Mouse (Mus musculus) retina, embryonic 14.5 days (tissue): ENCODE results near the gene Tnr.

Experiments used
- DNase-seq: peaks from one replicate; pipeline ENCODE4 v3.0.0-alpha.2; 2015; ENCODE audit warnings: low spot score

The Tnr gene

DNA sequence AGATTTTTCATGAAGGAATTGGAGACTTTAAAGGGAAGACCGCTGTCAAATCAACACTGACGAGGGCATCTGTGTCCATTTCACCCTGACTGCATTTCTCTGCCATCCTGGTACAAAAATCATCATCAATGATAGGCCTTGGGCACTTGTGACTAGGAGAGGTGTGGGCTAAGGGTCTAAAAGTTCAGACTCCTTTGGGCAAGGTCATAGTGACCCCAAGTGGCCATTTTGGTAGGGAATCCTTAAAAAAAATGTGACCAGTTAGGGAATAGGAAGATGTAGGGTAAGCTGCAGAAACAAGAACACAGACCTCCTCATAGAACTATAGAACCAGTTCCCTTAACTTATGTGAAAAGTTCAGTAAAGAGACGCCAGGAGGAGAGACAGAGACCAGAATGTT lies 355.1 kb downstream of the Tnr start:
- peak; percentile 68 for DNase-seq

DNA sequence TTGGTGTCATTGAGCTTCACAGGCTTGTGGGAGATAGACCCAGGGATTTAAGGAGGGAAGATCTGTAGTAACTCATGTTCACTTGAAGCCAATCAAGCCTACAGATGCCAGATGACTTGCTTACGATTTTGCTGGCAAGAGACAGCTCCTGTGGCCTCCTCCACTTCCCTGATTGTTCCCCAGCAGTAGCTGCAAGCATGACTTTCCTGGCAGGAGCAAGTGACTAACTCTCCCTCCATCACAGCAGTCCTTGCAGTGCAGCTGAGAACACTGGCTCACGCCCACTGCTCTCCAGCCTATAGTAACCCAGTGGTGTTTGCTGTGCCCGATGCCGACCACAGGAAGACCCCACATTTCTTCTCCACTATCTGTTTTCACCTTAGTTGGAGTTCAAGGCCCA lies 356.3 kb downstream of the Tnr start:
- DNase-seq, result no peak

DNA sequence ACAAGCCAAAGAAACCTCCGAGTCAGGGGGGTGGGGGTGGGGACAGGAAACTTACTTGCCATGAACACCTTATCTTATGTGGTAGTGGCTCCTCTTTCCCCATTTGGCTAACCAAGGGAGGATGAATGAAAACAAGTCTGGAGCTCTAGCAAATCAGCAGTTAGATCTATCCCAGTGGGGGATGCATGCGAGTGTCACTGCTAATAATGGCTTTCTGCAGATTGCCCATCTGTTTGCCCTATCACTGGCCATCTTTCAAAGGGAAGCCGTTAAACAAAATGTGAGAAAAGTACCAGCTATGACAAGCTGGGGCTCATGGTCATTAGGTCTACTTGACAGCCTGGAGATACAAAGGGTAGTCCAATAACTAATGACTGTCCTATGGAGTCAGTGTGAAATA lies 361.9 kb downstream of the Tnr start:
- no peak for DNase-seq

DNA sequence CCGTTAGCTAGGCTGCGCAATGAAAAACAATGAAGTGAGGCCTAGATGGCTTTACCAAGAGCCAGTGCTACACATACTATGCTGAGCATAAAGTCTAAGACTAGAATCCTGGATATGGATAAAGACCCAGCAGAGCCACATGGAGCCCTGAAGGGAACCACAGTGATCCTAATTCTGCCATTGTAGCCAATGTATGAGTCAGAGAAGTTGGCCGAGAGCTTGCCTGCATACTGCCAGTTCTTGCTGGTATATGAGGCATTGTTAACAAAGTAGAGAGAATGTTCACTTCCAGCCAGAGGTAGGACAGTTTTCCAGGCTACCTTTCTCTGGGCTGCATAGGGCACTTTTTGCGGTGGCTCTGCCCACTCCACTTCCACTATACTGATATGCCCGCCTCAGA lies 365.0 kb downstream of the Tnr start:
- no peak for DNase-seq

DNA sequence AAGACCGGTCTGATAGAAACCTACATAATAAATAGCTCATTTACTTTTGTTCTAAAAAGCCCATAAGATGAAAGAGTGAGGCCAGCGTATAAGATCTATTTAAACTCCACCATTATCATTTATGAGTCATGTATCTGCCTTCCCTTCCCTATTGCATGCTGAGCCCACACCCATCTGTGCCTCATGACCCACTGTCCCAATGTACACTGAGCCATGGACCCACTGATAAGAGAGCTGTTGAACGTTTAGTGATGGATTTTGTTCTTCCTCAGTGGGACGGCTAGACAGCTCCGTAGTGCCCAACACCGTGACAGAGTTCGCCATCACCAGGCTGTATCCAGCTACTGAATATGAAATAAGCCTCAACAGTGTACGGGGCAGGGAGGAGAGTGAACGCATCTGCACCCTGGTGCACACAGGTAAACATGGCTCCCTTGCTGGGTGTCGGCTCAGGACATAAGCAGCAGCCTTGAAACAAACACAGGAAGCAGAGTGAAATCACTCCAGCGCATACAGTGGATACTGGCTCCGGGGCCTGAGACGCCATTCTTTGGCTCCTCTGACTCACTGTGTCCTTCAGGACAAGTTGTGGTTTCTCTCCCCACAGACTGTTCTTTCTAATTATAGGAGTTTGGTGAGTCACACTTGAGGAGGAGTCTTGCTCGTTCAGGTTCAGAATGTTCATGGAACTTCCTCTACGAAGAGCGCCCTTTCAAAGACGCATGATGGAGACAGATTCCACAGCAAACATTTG lies 365.6 kb downstream of the Tnr start:
- no peak for DNase-seq

DNA sequence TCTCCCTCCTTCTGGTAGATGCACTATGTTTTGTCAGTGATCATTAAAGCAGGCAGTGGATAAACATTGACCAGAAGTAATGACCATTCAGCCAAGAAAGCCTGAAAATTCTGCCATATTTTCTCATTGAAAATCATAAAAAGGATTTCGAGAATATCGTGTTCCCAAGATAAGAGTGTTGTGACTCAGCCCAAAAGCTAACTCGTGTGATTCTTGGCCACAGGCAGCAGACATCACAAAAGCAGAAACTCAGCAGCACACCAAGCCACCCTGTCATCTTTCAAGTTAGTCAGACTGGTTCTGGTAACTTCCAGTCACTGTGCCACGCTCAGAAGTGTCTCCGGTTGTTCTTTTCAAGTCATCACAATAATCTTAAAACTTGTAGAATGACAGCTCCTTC lies 367.0 kb downstream of the Tnr start:
- DNase-seq, result no peak

DNA sequence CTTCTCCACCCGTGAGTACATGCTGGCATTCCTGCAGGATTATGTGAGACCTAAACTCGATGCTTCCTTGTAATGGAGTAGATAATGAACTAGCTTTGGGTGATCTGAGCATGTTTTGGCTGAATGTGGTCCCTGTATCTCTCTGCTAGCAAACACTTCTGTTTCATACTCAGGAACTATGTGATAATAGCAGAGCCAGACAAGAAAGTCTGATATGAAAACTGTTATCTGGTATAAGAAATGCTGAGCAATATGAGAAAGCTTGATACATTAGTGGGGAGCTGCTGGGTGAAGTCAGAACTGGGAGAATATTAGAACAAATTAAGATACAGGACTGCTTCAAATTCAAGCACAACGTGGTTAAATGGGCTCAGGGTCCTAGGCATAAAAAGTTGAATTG lies 371.5 kb downstream of the Tnr start:
- DNase-seq, result no peak

DNA sequence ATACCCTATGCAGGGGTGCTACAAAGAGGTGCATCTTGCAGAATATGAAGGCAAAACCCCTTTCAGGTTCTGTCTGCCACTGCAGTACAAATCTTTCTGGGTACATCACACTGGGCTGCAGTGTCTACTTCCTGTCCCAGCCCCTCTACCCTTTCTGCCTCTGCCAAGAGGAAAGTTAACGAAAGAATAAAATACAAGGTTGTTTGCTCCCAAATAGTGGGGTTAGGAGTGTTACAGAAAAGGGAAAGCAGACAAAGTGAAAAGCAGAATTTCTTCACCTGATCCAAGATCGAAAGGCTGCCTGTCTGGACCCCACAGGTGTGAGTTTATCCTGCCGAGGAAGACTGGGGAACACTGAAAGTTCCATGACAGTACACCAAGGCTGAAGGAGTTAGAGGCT lies 376.4 kb downstream of the Tnr start:
- no peak for DNase-seq

DNA sequence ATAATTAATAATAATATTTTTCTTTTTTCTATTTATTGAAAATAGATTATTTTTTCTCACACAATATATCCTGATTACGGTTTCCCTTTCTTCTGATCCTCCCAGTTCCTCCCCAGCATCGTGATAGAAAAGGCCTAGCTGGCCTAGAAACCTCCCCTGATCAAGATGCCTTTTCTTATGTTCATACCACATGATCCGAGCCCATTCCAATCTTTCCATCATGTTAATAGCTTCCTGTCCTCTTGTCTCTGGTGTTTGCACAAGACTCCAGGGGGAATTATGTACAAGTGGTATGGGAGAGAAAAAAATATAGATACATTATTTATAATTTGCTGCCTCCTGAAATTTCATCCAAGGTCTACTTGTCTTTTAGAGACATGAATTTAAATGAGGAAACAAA lies 377.1 kb downstream of the Tnr start:
- no peak for DNase-seq

DNA sequence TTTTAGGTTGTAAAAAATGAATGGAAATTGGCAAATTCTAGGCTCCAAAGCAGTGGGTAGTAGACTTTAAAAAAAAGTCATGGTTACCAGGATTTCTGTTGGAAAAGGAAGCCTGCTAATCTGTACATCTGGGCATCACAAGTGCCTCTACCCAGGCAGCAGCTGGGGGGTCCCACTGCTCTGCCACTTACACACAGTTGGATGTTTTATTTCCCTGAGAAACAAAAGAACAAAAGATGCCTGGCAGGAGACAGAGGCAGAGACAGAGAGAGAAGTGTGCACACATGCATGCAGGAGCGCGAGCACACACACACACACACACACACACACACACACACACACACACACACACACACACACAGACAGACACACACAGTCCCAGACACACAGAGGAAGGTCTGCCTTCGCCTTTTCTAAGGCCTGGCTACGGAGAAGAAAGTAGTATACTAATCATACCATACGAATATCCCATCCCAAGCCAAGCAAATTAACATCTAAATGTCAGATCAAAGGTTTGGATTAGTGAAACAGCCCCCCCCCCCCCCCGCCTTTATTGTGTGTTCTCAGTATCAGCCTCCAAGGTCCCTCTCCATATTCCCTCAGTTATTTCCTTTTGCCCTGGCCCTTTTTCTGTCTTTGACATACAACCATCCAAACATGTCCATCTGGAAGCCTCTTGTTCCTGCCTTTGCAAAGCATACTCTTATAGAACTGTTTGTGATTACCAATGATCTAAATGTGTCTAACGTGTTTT lies 378.0 kb downstream of the Tnr start:
- no peak for DNase-seq

DNA sequence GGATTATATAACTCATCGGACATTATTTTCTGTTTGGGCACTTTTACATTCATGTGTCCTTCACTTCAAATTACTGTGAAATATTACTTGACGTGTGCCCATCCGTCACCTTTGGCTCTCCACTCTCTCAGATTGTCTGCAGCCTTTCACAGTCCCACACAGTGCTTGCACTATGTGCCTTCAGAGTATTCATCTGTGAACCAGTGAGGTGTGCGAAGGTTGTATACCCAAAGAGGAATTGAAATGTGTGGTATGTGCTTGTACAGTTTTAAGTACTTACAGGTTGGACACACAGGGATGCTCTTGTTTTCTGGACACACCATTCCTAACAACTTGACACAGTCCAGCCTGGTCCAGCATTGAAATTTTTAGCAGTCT lies 378.5 kb downstream of the Tnr start:
- DNase-seq, result no peak

DNA sequence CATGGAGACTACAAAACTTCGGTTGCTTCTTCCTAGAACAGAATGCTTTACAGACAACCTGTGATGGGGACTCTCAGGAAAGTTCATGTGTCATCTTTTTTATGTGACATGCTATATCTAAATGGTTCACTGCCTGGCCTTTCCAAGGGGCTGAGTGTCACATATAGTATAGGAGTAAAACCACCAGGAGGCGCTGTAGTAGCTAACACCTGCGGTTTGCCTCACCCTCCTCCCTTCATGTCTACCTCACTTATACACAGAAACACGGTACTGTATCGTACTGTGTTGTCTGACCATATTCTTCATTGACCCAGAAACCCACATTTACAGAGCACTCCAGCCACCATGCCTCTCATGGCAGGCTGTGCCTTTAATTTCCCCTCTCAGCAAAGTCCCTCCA lies 387.4 kb downstream of the Tnr start:
- peak; percentile 69 for DNase-seq

DNA sequence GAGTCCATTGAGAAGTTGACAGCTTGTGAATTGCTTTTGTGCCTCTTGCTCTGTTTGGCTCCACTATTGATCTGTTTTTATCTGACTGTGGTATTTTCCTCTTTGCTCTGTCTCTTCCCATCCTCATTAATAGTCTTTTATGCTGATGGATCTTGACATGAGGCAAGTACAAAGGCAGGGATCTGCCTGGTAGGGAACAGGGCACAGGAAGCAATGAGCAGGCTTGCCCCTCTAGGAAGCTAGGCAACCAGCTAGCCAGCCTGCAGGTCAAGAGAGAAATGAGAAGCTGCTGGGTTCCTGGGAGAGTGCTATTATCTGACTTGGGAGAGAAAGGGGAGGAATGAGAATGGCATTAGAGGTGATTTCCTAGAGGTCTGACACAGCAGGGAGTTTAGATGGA lies 391.2 kb downstream of the Tnr start:
- peak; percentile 44 for DNase-seq

DNA sequence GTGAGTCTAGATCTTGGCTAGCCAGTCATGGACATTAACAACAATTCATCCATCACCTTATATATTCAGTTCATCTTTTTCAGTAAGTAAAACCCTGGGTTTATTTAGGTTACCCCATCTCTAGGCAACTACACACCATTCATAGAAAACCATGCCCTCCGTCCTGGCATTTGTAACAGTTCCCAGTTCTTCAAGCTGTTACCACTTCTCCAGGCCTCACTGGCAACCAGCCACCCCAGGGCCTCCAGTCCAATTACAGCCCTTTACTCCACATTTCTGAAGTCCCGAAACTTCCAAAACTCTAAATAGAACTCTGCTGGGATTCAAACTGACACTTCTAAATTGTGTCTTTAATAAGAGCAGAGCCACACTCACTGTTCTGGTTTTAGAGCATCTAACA lies 397.0 kb downstream of the Tnr start:
- no peak for DNase-seq

DNA sequence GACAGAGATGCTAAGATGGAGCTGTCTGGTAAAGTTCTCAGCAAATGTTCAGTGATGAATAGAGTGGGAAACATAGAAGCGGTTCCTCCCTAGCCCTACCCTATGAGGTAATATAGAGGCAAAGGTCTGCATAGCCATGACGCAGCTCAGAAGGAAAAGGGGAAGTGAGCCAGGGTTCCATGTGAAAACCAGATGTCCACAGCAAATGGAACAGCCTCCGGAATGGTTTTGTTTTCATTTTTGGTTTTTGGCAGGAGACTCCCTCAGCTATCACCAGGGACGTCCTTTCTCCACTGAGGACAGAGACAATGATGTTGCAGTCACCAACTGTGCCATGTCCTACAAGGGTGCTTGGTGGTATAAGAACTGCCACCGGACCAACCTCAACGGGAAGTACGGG lies 399.4 kb downstream of the Tnr start:
- DNase-seq, result no peak

DNA sequence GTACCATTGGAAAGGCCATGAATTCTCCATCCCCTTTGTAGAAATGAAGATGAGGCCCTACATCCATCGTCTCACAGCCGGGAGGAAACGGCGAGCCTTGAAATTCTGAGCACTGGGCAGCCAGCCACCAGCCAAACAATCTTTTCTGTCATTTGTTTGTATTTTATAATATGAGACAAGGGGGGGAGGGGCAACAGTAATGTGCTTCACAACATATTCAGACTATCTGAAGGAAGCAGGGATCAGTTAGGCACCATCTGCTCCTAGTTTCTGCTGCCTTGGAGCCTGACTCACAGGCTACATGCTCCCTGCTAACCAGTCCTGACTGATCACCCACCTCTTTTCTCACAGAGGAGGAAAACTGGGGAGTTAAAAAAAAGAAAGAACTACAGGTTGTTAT lies 400.5 kb downstream of the Tnr start:
- DNase-seq, result no peak

DNA sequence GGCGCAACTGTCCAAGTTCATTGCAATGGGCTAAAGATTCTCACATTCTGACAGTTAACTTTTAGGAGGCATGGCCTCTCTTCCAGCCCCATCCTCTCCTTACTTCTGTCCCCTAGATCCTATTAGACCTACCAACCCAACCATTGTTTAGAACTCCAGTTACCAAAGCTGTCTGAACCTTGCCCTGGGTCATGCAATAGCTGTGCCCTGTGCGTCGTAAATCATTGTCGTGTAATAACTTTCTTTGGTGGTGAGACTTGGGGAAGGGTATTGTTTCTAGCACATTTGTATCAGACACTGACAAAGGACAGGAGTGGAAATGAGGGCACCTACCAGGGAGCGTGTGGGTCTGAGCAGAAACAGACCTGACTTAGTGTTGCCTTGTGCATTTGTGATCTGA lies 401.1 kb downstream of the Tnr start:
- no peak for DNase-seq

DNA sequence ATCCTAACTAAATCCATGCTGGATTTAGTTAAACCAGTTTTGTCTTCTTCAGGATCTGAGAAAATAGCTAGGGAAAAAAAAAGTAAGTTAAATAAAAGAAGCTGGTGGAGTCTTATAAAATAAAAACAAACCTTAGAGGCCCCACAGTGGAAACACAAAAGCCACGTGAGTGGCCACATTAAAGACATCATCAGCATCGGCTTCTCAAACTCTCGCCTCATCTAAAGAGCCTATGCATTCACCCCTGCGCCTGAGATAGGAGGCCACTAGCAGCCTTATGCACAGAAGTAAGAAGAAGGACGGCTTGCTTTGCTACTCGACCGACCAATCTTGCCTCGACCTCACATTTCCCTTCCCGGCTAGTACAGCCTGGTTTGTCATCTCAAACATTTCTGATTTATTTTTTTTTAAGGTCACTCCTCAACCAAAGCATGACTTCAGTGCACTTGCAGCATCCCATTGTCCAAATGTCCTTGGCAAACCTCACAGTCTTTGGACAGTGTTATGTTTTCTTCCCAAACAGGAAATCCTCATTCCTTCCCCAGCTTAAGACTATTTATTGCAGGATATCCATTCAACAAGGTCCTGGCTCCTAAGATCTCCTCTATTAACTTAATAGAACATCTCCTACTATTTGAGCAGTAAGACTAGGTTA lies 405.2 kb downstream of the Tnr start:
- DNase-seq, result no peak

DNA sequence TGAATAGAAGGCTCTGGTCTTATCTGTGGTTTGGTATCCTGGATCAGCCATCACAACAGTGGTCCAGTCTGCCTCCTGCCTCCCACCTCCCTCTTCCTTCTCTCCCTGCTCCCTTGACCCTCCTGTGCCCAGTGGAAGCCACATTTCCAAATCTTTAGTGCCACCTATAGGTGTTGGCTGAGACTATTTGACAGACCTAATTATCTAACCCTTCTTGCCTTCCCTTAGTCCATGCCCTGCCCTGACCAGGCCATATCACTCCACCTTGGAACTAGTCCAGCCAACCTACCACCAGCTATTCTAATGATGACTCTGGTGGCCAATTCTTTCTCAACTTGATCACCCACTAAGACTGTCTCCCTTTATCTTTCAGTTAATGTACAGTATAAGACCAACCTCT lies 408.5 kb downstream of the Tnr start:
- DNase-seq, result no peak

DNA sequence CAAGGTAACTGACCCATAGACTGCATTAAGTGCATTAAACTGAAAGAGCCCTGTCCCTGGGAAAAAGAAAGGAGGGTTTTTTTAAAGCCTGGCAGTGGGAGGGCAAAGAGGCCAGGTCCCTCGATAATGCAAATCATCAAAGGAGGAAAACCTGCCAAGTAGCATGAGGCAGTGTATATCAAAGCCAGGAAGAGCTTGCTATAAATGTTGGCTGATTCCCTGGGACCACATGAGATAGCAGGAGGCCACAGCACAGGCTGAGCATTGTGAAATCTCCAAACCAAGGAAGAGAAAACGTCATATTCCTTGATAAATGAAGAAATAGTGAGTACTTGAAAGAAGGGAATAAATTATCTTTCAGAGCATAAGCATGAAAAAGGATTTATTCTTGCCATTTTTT lies 409.0 kb downstream of the Tnr start:
- no peak for DNase-seq

DNA sequence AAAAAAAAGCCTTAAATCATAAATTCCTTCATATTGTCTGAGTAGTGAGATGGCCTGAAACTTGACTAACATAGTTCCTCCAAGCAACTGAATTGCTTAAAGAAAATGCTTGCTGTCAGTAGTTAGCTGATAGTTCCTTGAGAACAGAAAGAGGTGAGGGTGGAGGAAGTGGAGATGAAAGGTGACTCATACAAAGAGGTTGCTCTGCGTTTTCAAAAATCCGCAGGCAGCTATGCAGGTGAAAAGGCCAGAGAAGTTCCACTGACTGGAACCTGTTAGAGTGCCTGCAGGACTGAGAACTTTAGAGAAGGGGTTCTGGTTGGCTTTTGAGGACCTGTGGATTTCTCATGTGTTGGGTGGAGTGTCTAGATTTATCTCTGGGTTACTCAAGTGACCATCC lies 414.9 kb downstream of the Tnr start:
- DNase-seq, result no peak

DNA sequence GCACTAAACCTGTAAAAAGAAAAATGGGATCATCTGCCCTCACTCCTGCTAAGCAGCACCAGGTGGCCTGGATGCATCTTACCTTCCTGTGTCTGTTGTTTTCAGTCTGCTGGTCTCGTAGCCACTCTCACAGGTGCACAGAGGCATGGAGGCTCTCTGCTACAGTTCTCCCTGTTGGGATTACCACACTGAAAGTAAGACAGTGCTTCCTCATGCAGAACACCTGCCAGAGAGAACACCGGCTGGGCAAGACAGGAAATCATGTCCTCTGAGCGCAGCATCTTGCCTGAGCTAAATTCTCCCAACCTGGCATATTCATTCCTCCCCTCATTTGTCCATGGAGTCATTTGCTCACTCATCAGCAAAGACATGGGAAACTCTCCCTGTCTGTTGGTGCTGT lies 415.8 kb downstream of the Tnr start:
- DNase-seq, result no peak

DNA sequence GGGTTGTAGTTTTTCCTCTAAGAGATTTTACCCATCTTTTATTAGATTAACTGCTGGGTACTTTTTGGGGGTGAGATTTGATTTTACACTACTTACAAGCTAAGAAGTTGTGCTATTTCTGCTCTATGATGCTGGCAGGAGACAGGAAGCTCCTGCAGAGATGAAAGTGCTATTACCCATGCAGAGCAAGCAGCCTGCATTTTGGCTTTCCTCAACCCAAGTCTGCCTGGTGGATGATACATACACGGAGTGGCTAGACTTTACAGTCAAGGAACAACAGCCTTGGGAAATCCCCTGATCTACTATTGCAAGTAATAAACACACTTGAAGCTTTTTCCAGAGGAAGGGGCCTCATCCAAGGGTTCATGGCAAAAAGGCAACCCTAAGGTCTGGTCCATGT lies 430.0 kb downstream of the Tnr start:
- DNase-seq, result no peak

DNA sequence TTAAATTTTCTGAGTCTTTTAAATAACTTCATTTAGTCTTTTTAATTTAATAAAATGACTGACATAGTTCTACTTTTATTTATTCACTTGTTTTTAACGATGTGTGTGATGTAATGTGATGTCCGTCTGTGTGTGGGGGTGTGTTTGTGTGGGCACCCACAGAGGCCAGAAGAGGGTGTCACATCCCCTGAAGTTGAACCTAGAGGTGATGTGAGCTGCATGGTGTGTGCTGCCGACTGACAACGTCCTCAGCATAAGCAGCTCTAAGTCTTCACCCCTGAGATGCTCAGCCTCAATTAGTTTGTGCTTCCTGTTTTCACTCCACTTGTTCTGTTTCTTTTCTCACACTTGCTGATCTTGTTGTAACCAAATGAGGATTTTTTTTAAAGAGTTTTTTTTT lies 439.8 kb downstream of the Tnr start:
- DNase-seq, result no peak
